Mouse (Mus musculus): ENCODE results near the gene Ly6g5c.

DNA sequence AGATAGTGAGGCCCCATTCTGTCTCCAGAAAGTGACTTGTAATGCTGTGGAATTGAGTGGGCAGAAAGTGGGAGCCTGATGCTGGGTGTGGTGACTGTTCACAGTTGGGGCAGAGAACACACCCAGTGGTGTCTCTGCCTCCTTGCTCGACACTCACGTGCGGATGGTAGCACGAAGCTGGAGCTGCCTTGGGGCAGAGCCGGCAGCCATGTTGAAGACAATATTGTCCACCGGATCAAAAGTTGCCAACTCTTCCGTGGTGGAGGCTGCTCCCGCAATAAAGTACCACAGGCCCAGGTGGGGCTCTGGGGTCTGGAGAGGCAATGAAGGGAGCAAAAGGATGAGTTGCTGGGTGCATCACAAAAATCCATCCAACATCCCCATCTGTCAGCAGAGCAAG is 23.0 kb downstream of the Ly6g5c start:
- no peak for TF ChIP-seq CTCF (IDR thresholded peaks at IDR 0.05; ENCODE audit: extremely low read depth, insufficient read length, insufficient replicate concordance, low read depth, low read length)
- no peak for TF ChIP-seq POLR2A (IDR thresholded peaks at IDR 0.05; ENCODE audit: low read depth, low read length)

Measured in small intestine, adult 2 months (tissue).